Mouse (Mus musculus): ENCODE results near the gene Prox1. TPM values are rescaled to one million over a fixed set of nuclear protein-coding genes. Genes with fewer than 3 reads are reported as not detected.
A peak's percentile ranks its signal among the peaks of the same experiment; 100 is the strongest.

The Prox1 gene
- 100 to 1,000 TPM in 1 of 2 experiments, 10 to 100 TPM in 1; 94.4 to 114 TPM for total RNA-seq (2021)

- peak; percentile 73 to 74 for DNase-seq
Measured at GRCm38 (mm10) chr1:190169911-190170818, at the start of gene Prox1. TSS of gene Prox1 (minus strand) at chr1:190170714.

DNA sequence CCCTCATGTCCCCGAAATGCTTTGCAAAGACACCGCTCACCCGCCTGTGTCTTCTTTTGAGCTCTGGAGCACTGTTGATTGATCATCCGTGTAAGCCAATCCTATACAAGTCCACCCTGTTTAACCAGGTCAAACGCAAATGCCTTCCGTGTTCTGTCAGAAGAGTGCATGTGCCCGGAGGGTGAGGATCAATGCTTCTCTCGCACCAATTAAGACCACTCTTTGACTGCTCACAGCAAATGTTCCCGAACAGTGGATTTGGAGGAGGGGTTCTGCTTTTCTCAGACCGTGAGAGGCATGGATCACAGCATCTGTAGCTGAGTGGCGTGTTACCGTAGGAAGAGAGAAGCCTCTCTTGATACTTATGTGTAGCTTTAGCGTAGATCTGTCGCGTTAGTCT is 46.1 kb upstream of the Prox1 start:
- no peak for DNase-seq

DNA sequence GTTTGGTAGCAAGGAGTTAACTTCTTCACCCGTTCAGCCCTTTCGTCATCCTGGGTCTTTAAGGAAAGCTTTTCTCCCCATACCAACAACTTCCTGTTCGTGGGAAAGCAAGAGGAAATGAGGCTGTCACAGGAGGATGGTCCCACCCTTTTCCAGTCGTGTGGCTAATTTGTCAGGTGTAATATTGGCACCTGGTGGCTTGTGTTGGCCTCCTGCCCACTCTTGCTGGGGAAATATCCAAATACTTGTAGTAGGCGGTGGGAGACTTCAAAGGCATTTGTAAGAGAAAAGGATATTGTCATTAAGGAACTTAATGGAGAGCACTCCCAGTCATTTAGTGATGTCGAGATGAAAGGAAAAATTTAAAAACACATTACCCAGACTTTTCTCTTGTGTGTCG is 44.1 kb upstream of the Prox1 start:
- DNase-seq, result no peak

DNA sequence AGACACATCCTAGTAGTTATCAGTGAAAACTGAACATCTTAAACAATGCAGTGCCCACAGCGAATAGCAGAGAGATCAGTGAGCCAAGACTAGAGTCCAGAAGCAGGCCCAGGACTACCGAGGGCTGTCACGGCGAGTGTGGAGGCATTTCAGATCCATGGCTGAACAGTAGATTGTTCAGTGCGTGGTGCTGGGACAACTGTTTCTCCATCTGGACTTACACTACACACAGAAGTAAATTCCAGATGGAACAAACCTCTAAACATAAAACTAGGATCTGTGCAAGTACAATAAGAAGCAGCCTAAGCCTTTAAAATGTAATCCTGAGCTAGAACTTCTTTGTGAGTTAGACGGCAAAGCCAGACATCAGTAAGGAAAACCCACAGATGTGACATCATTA is 42.7 kb upstream of the Prox1 start:
- DNase-seq, result peak; percentile 32 to 49

- DNase-seq, result no peak
Measured at GRCm38 (mm10) chr1:190207246-190207645, 36.7 kb upstream of the Prox1 start.

- DNase-seq, result no peak
Measured at GRCm38 (mm10) chr1:190205691-190206090, 35.2 kb upstream of the Prox1 start.

DNA sequence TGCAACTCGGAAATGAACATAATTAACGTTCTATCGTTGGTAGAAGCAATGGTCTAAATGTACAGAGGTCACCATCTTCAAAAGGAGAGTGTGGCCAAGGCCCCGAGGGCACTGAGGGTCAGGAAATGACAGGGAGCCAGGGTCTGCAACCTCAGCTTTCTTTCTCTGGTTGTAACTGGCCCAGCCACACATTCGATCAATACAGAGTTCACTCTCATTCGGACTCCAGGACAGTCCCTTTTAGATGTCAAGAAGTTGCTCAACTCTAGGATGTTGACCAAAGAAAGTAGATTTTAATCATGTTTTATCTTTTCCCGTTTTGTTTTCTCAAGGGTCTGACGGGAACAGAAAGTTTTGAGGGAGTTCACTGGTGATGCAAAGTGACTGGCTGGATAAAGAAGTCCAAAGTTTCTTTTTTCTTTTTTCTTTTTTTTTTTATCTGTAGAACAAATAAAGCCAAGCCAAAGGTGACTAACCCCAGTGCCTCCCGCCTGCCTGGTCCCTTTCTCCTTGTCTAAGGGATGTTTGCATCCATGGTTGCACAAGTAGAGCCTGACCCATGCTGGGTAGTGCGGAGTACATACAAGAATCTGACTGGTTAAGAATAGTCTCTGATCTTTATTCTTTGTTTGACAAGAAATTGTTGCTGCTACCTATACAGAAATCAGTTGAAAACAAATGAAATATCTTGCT is 34.0 kb upstream of the Prox1 start:
- DNase-seq, result no peak

DNA sequence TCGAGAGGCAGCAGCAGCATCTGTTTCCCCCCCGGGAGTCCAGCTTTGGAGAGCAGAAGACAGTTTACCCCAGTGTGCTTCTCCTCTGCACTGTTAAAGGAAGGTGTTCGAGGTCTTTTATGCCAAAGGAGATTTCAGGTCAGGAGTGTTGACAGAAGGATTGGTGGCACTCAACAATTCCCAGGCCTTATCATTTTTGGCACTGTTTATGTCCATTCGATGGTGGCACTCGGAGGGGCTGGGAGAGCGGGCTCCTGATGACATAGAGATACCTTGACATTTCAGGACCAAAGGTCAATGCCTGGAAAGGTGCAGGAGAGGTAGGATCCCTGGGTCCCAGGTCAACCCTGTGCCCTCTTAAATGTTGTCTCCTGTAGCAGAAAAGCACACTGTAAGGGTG is 31.2 kb upstream of the Prox1 start:
- DNase-seq, result no peak

DNA sequence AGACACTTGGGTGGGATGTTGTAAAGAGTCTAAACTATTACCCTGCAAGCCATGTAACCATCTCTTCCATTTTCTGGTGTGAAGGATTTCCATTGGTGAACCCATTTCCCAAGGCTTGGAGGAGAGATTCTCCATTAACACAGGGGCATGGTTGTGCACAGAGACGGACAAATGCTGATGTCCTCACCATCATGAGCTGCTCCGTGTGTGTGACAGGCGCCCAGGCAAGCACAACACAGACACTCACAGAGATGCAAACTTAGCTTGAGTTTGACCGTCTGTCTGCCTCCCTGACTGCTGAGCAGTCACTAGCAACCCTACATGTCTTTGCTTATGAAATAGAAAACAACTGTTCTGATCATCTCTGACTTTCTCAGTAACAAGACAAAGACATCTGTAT is 30.5 kb upstream of the Prox1 start:
- no peak for DNase-seq

- no peak for DNase-seq
Measured at GRCm38 (mm10) chr1:190198247-190198646, 27.7 kb upstream of the Prox1 start.

DNA sequence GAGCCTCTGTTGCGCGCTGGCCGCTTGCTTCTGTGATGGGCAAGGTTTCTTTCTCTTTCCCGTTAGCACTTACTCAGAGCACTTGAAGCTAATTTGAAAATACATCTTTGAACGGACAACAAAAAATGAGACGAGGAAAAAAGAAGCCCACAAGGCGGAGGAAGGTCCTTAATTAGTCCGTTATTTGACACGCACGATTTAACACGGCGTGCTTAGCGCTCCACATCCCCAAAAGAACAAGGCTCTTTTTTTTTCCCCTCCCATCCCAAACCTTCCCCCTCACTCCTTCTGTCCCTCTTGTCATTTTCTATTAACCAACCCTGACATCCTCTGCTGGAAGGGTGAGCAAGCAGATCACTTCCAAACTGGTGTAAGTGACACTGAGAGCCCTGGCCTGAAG is 21.5 kb upstream of the Prox1 start:
- DNase-seq, result no peak

DNA sequence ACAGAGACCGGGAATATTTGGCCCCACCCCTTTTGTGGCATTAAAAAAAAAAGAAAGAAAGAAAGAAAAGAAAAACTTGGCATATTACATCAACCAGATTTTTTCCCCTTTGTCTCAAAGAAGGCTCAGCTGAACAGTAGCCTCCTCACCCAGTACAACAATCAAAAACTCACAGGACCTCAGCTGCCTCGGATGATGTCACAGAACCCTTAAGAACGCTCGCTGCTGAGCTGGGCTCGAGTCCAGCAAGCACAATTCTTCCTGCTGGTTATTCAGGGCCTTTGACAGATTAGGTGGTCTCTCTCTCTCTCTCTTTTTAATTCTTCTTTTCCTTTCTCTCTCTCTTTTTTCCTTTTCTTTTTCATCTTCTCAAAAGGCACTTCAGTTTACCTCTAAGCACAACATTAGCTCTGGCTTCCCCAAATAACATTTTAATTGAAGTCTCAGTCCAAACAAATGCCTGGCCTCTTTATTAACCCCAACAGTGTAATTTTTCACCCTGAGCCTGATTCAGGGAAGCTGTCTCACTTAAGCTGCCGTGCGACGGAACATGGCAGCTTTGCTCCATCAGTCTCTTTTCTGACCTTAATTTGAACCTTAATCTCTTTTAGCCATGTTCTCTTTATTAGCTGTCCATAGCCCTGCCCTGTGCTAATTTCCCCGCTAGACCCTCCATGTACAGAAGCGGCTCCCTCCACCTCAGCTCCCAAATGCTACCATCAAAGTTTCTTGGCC is 19.9 kb upstream of the Prox1 start:
- DNase-seq, result no peak

- DNase-seq, result no peak
Measured at GRCm38 (mm10) chr1:190189125-190189524, 18.6 kb upstream of the Prox1 start.

DNA sequence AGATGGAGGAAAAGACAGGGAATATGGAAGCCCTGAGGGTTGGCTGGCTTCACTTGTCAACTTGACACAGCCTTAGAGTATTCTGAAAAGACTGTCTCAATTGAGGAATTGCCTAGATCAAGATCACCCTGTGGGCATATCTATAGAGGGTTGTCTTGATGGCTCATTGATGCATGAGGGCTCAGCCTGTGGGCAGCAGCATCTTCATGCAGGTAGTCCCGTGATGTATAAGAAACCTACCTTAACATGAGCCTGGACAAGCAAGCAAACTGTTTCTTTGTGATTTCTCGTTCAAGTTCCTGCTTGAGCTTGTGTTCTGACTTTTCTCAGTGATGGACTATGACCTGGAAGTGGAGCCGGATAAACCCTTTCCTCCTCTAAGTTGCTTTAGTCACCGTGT is 15.8 kb upstream of the Prox1 start:
- no peak for DNase-seq

GRCm38 (mm10) chr1:190185284-190185683 is 14.8 kb upstream of the Prox1 start:
- no peak for DNase-seq

GRCm38 (mm10) chr1:190183574-190183973 is 13.1 kb upstream of the Prox1 start:
- no peak for DNase-seq

- no peak for DNase-seq
Measured at GRCm38 (mm10) chr1:190181765-190182164, 11.3 kb upstream of the Prox1 start.

DNA sequence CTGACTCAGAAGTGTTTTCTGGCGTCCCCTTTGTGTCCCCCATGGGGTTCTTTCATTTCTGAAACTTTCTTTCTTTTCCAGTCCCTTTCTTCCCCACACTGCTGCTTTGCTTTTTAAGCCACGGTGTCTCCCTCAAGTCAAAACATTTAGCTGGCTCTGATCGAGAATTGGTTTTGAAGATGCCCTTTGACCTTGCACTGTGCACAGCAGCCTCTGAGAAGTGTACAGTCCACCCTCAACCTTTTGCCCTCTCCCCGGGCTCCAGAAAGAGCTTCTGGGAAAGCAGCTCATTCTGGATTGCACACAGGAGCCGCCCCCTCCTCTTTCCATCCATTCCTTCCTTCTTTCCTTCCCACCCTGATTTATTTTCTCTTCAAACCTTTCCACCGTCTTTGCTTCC is 10.3 kb upstream of the Prox1 start:
- no peak for DNase-seq

DNA sequence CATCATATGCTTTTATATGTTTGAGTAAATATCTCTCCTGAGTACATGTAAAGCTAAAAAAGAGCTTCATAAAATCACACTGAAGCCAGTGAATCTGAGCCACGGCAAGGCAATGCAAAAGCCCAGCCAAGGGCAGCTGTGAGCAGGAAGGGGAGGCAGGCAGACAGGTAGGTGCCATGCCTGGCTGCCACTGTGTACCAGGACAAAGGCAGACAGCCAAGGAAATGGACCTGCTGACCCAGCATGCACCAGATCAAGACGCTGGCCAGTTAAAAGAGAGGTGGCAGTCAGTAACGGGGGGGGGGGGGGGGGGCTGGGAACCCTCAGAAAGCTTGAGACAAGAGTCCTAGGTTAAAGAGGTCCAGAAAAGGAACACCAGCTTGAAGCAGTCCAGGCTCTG is 6.4 kb upstream of the Prox1 start:
- DNase-seq, result no peak

DNA sequence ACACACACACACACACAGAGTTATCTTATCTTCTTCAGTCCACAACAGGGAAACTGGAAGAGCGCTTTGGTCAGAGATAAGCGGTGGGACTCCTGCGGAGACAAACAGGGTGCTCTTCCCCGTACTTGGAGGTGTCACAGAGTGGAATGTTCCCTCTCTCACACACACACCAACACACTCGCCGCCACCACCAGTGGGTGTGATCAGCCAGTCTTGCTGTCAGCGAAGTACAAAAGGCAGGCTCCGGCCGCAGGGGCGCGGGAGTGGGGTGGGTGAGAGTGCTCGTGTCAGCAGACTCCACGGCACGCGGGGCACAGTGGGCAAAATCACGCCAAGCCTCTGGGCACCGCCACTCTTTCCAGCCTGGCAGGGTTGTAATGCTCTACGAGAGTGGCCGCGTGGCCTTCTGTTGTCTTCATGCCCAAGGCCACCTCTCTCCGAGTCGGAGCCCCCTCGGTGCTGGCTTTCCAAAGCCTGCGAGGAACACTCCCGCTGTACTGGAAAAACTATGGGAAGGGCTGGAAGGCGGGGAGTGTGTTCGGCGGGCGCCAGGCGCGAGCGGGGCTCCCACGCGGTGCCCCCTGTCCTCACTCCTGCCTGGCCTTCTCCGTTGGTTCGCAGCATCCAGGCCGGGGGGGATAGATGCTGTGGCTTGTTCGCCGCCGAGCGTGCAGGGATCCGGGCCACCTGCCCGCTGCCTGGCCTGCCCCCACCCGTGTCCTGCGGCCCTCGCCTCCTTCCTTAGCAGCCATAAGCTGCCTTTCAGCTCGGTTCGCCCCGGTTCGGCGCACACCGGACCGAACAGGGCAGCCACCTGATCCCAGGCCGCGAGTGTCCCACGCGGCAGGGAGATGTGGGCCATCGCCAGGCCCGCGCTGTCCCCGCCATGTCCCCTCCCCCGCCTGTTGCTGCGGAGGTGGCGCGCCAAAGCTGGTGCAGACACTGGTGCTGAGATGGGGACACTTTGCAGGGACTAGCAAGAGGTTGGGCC is 4.5 kb upstream of the Prox1 start:
- DNase-seq, result no peak

DNA sequence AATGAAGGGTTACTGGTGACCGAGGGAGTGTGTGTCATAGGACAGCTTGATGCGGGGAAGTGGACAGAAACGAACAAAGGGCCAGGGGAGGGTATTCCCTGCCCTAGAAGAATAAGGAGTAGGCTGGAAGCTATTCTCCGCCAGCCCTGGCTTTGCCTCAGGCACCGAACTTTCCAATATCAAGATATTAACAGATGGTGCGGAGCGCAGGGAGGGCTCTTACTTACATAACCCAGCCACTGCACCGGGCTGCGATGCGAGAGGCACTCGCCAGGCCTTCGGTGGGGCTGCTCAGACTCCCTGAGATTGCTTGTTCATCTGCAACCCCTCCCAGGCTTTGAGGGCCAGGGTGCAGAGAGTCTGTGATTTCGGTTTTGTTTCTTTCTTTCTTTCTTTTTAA is 3.7 kb upstream of the Prox1 start:
- peak in 1 of 2 experiments; percentile 46 for DNase-seq

- peak in 1 of 2 experiments; percentile 35 for DNase-seq
Measured at GRCm38 (mm10) chr1:190173596-190173995, 3.1 kb upstream of the Prox1 start.

Measured in layer of hippocampus, postnatal 36 days (tissue).